Mouse (Mus musculus) left cerebral cortex, postnatal 10 days (tissue): ENCODE measurements around the gene Ada. TPM values are rescaled to one million over a fixed set of nuclear protein-coding genes. Genes with fewer than 3 reads are reported as not detected.

Experiments used
- DNase-seq, 2 experiments: peaks; one replicate each; pipeline ENCODE4 v3.0.0; 2021 to 2022; ENCODE audit warnings: low spot score in 2 of 2, mixed read lengths in 1 of 2; ENCODE audit errors: extremely low spot score in 1 of 2
- intact Hi-C: fragments of 180-260 bp; cut with DNase I; formaldehyde crosslinking; loops from one replicate; pipeline ENCODE4 v1.15.1; 2025
- total RNA-seq, 2 experiments: library from RNA; stranded (reverse); gene quantifications; 2 replicates each; pipeline ENCODE4 v1.2.3; 2021

Gene Ada
- total RNA-seq, 2 experiments from 2014 or later: 3.7 to 3.8 TPM

- intact Hi-C loops: no loop called here
- DNase-seq: no peak
Observed at GRCm38 (mm10) chr2:163685287-163685686, 64.8 kb downstream of the Ada start.

GRCm38 (mm10) chr2:163682344-163682743, 67.7 kb downstream of the Ada start:
- intact Hi-C loops: no loop called here
- no peak for DNase-seq

GRCm38 (mm10) chr2:163676745-163677144, 73.3 kb downstream of the Ada start:
- intact Hi-C loops: no loop called here
- no peak for DNase-seq

Other genes starting within 250 kb of the Ada start
- gene Hnf4a, start 243.4 kb downstream of the Ada start, total RNA-seq: not detected
- gene Ttpal, start 147.9 kb downstream of the Ada start, total RNA-seq: 10 to 100 TPM; 54.9 to 59.8 TPM
- 100 to 1,000 TPM; 213 to 225 TPM for gene Serinc3, start 105.1 kb downstream of the Ada start, total RNA-seq
- gene Pkig, start 91.9 kb downstream of the Ada start, total RNA-seq: 10 to 100 TPM; 95.0 to 98.5 TPM
- under 1 TPM in 1 of 2 experiments, not detected in 1; 0.32 TPM for gene Ccn5, start 70.6 kb upstream of the Ada start, total RNA-seq
- gene Kcnk15, start 103.4 kb upstream of the Ada start, total RNA-seq: not detected
- gene Rims4, start 168.4 kb upstream of the Ada start, total RNA-seq: 100 to 1,000 TPM; 105 to 112 TPM
- gene Ywhab, start 244.7 kb upstream of the Ada start, total RNA-seq: 100 to 1,000 TPM; 570 to 572 TPM